Mouse (Mus musculus) embryonic facial prominence, embryonic 12.5 days (tissue): Measurements from ENCODE around the gene Fer. TPM values are rescaled to one million over a fixed set of nuclear protein-coding genes. Genes with fewer than 3 reads are reported as not detected.

ENCODE experiments used
- ATAC-seq: fragments of 200-750 bp; cut with Nextera tagmentation; 2 replicates; pipeline ENCODE4 v1.8.0; 2017; ENCODE audit not compliant: insufficient number of reproducible peaks, insufficient read depth, low FRiP score, low TSS enrichment
- H3K27ac ChIP-seq: fragments of 300-500 bp; sonication (generic); 2 replicates; pipeline ENCODE4 v1.5.1; 2016; ENCODE audit warnings: mild to moderate bottlenecking
- H3K27me3 ChIP-seq: fragments of 300-500 bp; sonication (generic); 2 replicates; pipeline ENCODE4 v1.6.1; 2016; ENCODE audit warnings: mild to moderate bottlenecking, moderate library complexity
- H3K36me3 ChIP-seq: fragments of 300-500 bp; sonication (generic); 2 replicates; pipeline ENCODE4 v1.6.1; 2016; ENCODE audit warnings: mild to moderate bottlenecking
- H3K4me1 ChIP-seq: fragments of 300-500 bp; sonication (generic); 2 replicates; pipeline ENCODE4 v1.6.1; 2016
- H3K4me2 ChIP-seq: fragments of 300-500 bp; sonication (generic); replicated peaks from 2 replicates; pipeline ENCODE4 v1.6.1; 2016; ENCODE audit warnings: mild to moderate bottlenecking, moderate library complexity
- H3K4me3 ChIP-seq: fragments of 300-500 bp; sonication (generic); 2 replicates; pipeline ENCODE4 v1.5.1; 2016; ENCODE audit warnings: mild to moderate bottlenecking
- H3K9ac ChIP-seq: fragments of 300-500 bp; sonication (generic); 2 replicates; pipeline ENCODE4 v1.6.1; 2016; ENCODE audit warnings: mild to moderate bottlenecking, moderate library complexity
- H3K9me3 ChIP-seq: fragments of 300-500 bp; sonication (generic); 2 replicates; pipeline ENCODE4 v1.6.1; 2016; ENCODE audit warnings: mild to moderate bottlenecking, moderate library complexity
- WGBS: fragments of 180-500 bp; shearing (Covaris S2); methylation state at CpG from one replicate; pipeline ENCODE4 v1.1.7; 2016; 5-methylcytosine and 5-hydroxymethylcytosine counted together
- polyA plus RNA-seq: library from polyadenylated mRNA; unstranded; fragments of >200 nt; fragmentation: Nextera tagmentation; extraction: Ambion mirVana; gene quantifications from 2 replicates; pipeline ENCODE4 v1.2.1, GENCODE M21; 2016

Gene Fer
- polyA plus RNA-seq, 1 experiment from 2014 or later: 32.2 TPM

GRCm38 (mm10) chr17:64050911-64051310 lies 188.0 kb downstream of the Fer start:
- Histone ChIP-seq H3K4me3 (no peak overlapping the region), H3K4me1 (peaks cover 5% of the 10 kb centered on the region; the same call in 1 of the 2 replicates), H3K36me3 (no peaks in the 10 kb centered on the region), H3K27ac (no peak overlapping the region), H3K9ac (no peak overlapping the region), H3K4me2 (no peak overlapping the region), H3K9me3 (no peaks in the 10 kb centered on the region), H3K27me3 (no peaks in the 10 kb centered on the region)
- 78% methylated on average over 5 of the region's 5 CpGs for WGBS
- no peak for ATAC-seq

GRCm38 (mm10) chr17:64053636-64054035 lies 190.8 kb downstream of the Fer start:
- H3K27ac ChIP-seq: no peak overlapping the region
- peaks cover 5% of the 10 kb centered on the region; the same call in 1 of the 2 replicates for H3K4me1 ChIP-seq
- H3K9ac ChIP-seq: no peak overlapping the region
- no peak overlapping the region for H3K4me3 ChIP-seq
- no peaks in the 10 kb centered on the region for H3K36me3 ChIP-seq
- H3K9me3 ChIP-seq: no peaks in the 10 kb centered on the region
- no peaks in the 10 kb centered on the region for H3K27me3 ChIP-seq
- no peak for ATAC-seq
- WGBS: 89% methylated on average over 11 of the region's 11 CpGs
- no peak overlapping the region for H3K4me2 ChIP-seq

- H3K4me2 ChIP-seq: no peak overlapping the region
- H3K27ac ChIP-seq: no peak overlapping the region
- no peak overlapping the region for H3K9ac ChIP-seq
- no peak overlapping the region for H3K4me3 ChIP-seq
- H3K9me3 ChIP-seq: no peaks in the 10 kb centered on the region
- no peaks in the 10 kb centered on the region for H3K27me3 ChIP-seq
- H3K4me1 ChIP-seq: no peaks in the 10 kb centered on the region
- ATAC-seq: no peak
- H3K36me3 ChIP-seq: no peaks in the 10 kb centered on the region
Observed at GRCm38 (mm10) chr17:64060529-64060928, 197.7 kb downstream of the Fer start.

DNA sequence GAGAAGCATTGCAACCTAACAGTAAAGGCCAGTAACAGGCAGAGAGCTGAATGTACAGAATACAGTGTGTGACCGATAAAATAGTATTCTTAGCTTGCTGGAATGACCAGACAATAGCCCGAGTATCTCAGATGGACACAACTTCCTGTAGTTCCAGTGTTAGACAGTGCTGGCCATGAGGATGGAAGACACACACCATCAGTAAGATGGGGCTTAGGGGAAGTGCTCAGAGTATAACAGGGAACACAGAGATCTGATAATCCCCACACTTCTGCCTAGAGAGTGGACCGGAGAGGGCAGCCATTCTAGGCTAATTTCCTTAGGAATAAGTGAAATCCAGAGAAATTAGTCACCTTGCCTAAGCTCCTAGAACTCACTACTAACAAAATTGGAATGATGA lies 202.4 kb downstream of the Fer start:
- 95% methylated on average over 3 of the region's 3 CpGs for WGBS
- H3K27ac ChIP-seq: no peak overlapping the region
- no peak overlapping the region for H3K9ac ChIP-seq
- H3K4me2 ChIP-seq: no peak overlapping the region
- no peaks in the 10 kb centered on the region for H3K9me3 ChIP-seq
- H3K4me1 ChIP-seq: no peaks in the 10 kb centered on the region
- ATAC-seq: no peak
- H3K36me3 ChIP-seq: no peaks in the 10 kb centered on the region
- no peaks in the 10 kb centered on the region for H3K27me3 ChIP-seq
- H3K4me3 ChIP-seq: no peak overlapping the region

- Histone ChIP-seq H3K27ac (no peak overlapping the region), H3K4me1 (no peaks in the 10 kb centered on the region), H3K27me3 (no peaks in the 10 kb centered on the region), H3K4me3 (no peak overlapping the region), H3K9me3 (no peaks in the 10 kb centered on the region), H3K9ac (no peak overlapping the region), H3K4me2 (no peak overlapping the region), H3K36me3 (no peaks in the 10 kb centered on the region)
- ATAC-seq: no peak
- WGBS: 89% methylated on average over 7 of the region's 7 CpGs
Observed at GRCm38 (mm10) chr17:64077392-64077791, 214.5 kb downstream of the Fer start.

- no peak for ATAC-seq
Observed at GRCm38 (mm10) chr17:64084751-64085150, 221.9 kb downstream of the Fer start.

DNA sequence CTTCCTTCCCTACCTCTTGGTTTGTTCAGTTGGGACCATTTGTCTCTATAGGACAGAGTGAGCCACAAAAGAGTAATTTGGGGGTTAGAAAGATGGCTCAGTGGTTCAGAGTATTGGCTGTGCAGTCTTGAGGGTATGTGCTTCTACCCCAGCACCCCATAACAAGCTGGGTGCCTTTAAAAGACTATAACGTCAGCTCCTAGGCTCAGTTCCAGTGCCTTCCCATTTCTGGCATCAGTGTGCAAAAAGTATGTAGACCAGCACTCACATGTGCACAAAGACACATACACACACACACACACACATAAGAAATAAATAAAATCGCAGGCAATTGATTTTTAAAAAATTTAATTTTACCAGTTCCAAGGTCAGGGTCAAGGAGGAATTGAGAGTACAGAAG lies 222.6 kb downstream of the Fer start:
- H3K27ac ChIP-seq: no peak overlapping the region

More at GRCm38 (mm10) chr17:64084751-64085150, 221.9 kb downstream of the Fer start:
- Histone ChIP-seq H3K27me3 (no peaks in the 10 kb centered on the region), H3K9me3 (no peaks in the 10 kb centered on the region), H3K4me2 (no peak overlapping the region), H3K4me3 (no peak overlapping the region), H3K27ac (no peak overlapping the region), H3K9ac (no peak overlapping the region), H3K4me1 (no peaks in the 10 kb centered on the region), H3K36me3 (no peaks in the 10 kb centered on the region)
- 91% methylated on average over 5 of the region's 5 CpGs for WGBS

DNA sequence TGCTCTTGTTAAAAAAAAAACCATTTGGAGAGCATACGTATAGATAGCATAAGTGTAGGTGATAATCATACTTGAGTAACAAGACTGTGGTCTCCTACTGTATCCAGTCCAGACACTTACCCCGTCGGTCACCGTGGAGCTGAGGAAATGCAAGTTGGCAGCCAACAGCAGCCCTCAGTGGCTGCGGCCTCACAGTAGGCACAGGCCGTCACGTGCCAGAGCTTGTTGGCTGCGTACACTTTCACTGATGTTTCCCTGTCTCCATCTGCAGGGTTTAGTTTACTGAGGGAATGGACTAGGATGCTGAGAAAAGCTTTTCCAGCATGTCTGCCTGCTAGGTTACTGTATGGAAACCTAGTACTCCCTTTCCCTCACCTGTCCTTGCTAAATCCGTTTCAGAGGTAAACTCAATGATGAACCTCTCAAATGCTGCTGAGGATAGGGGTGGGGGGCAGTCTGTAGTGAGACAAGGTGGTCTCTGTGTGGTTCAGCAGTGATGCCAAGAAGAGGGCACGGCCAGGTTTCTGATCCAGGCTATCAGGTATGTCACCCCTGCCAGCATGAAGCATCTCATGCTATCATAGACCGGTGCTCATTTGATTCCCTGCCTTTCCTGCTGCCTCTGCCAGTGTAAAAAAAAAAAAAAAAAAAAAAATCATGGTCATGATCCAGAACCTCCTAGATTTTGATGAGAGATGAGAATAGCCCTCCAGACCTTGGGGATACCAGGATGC lies 224.2 kb downstream of the Fer start:
- Histone ChIP-seq H3K36me3 (no peaks in the 10 kb centered on the region), H3K9ac (no peak overlapping the region), H3K27ac (no peak overlapping the region), H3K4me1 (no peaks in the 10 kb centered on the region), H3K4me3 (no peak overlapping the region), H3K27me3 (no peaks in the 10 kb centered on the region), H3K4me2 (no peak overlapping the region), H3K9me3 (no peaks in the 10 kb centered on the region)
- WGBS: 90% methylated on average over 11 of the region's 11 CpGs
- ATAC-seq: no peak

More for the DNA sequence above, 222.6 kb downstream of the Fer start:
- WGBS: 89% methylated on average over 2 of the region's 2 CpGs
- no peaks in the 10 kb centered on the region for H3K4me1 ChIP-seq
- no peaks in the 10 kb centered on the region for H3K36me3 ChIP-seq
- no peaks in the 10 kb centered on the region for H3K9me3 ChIP-seq
- no peak overlapping the region for H3K4me3 ChIP-seq
- H3K9ac ChIP-seq: no peak overlapping the region
- ATAC-seq: no peak
- no peaks in the 10 kb centered on the region for H3K27me3 ChIP-seq
- H3K4me2 ChIP-seq: no peak overlapping the region

- no peak for ATAC-seq
- no peaks in the 10 kb centered on the region for H3K9me3 ChIP-seq
- H3K27ac ChIP-seq: no peak overlapping the region
- no peaks in the 10 kb centered on the region for H3K36me3 ChIP-seq
- H3K4me3 ChIP-seq: no peak overlapping the region
- no peak overlapping the region for H3K4me2 ChIP-seq
- H3K4me1 ChIP-seq: no peaks in the 10 kb centered on the region
- WGBS: 84% methylated on average over 3 of the region's 3 CpGs
- H3K9ac ChIP-seq: no peak overlapping the region
- H3K27me3 ChIP-seq: no peaks in the 10 kb centered on the region
Observed at GRCm38 (mm10) chr17:64087871-64088270, 225.0 kb downstream of the Fer start.

DNA sequence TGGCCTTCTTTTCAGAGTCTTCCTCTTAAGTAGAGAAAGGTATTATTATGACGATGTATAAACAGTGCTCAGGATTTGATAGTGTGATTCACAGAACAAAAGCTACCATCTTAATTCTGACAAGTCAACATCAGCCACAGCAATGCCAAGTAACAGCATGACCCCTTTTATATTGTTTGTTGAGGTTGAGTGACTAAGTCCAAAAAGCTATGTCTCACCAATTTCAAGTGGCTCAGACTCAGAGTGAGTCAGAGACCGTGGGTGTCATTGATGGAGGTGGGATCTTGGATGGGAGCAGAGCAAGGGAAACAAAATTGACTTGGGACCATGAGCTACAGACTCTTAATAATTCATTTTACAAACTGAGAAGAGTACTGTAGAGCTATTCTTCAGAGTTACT lies 230.9 kb downstream of the Fer start:
- Histone ChIP-seq H3K27ac (no peak overlapping the region), H3K27me3 (no peaks in the 10 kb centered on the region), H3K4me2 (no peak overlapping the region), H3K9ac (no peak overlapping the region), H3K4me1 (0 out of 2 replicates have a peak, but pooled peaks cover 3% of the 10 kb centered on the region), H3K4me3 (no peak overlapping the region), H3K9me3 (no peaks in the 10 kb centered on the region), H3K36me3 (no peaks in the 10 kb centered on the region)
- ATAC-seq: no peak
- 87% methylated on average over 2 of the region's 2 CpGs for WGBS

GRCm38 (mm10) chr17:64096811-64097210 lies 233.9 kb downstream of the Fer start:
- Histone ChIP-seq H3K4me3 (no peak overlapping the region), H3K4me1 (0 out of 2 replicates have a peak, but pooled peaks cover 3% of the 10 kb centered on the region), H3K4me2 (no peak overlapping the region), H3K36me3 (no peaks in the 10 kb centered on the region), H3K9me3 (no peaks in the 10 kb centered on the region), H3K9ac (no peak overlapping the region), H3K27me3 (no peaks in the 10 kb centered on the region), H3K27ac (no peak overlapping the region)
- no peak for ATAC-seq
- WGBS: 87% methylated on average over 3 of the region's 3 CpGs

DNA sequence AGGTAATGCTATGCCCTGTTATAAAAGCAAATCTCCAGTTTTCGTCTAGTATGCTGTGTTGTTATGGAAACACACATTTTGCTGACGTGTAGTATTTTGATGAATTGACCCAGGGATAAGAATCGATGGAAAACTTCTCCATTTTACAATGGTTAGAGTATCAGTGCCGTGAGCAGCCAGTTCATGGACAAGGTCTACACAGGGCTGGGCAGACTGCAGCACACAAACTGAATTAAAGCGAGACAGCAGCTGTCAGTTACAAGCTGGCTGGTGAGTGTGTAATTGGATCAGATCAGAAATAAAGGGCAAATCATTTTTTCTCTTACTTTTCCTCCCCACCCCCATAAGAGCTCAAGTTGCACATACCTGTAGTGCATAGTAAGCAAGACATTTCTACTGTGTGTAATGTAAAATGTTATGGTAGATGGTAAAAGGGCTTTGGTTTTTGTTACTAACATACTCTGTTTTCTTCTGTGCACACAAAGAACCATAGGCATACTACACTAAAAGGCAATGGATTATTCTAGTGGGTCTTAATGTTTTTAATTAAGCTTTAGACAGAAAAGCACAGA lies 235.0 kb downstream of the Fer start:
- H3K4me2 ChIP-seq: no peak overlapping the region
- H3K4me1 ChIP-seq: 0 out of 2 replicates have a peak, but pooled peaks cover 3% of the 10 kb centered on the region
- no peak overlapping the region for H3K27ac ChIP-seq
- H3K9me3 ChIP-seq: no peaks in the 10 kb centered on the region
- no peaks in the 10 kb centered on the region for H3K27me3 ChIP-seq
- H3K4me3 ChIP-seq: no peak overlapping the region
- H3K36me3 ChIP-seq: no peaks in the 10 kb centered on the region
- ATAC-seq: no peak
- WGBS: 49% methylated on average over 5 of the region's 5 CpGs
- H3K9ac ChIP-seq: no peak overlapping the region
